ENCODE assay signal across 26 mouse cellular contexts in genomic region chr17:8397946-8398345, GRCm38 (mm10). TPM values are rescaled to one million over a fixed set of nuclear protein-coding genes. Genes with fewer than 3 reads are reported as not detected.
"Had no signal": no experiment of that assay in that cellular context is flagged by ENCODE, and none has a peak within 500 bp of the region (broad histone marks: within the 10 kb centered on the region; RNA-seq: fewer than 3 reads in every experiment).

No protein-coding gene starts in this region.

- H3K27ac ChIP-seq: gastrocnemius, adult 2 months; heart, embryonic 10.5 days; hindbrain, embryonic 14.5 days; intestine, embryonic 15.5 days; layer of hippocampus, adult 2 months; limb, embryonic 12.5 days; liver, embryonic 13.5 days had no signal

- ATAC-seq: hindbrain, embryonic 16.5 days; inflammation-experienced regulatory T-cells, adult 6 months; intestine, embryonic 15.5 days; intestine, postnatal 0 days had no signal

- H3K9me3 ChIP-seq: heart, embryonic 10.5 days; heart, embryonic 12.5 days; intestine, embryonic 15.5 days; limb, embryonic 12.5 days; liver, embryonic 13.5 days had no signal

- H3K4me2 ChIP-seq: heart, embryonic 12.5 days; hindbrain, embryonic 14.5 days; intestine, embryonic 15.5 days; limb, embryonic 12.5 days; liver, embryonic 11.5 days; liver, embryonic 13.5 days had no signal

- H3K9ac ChIP-seq: heart, embryonic 12.5 days; hindbrain, embryonic 14.5 days; intestine, embryonic 15.5 days; limb, embryonic 12.5 days; liver, embryonic 13.5 days had no signal

- DNase-seq: gastrocnemius, adult 2 months; gastrocnemius, postnatal 10 days; gastrocnemius, postnatal 25 days; heart, adult 18-20 months; heart, postnatal 10 days; heart, postnatal 4 days; kidney, adult 18-20 months; kidney, adult 8-10 months; kidney, postnatal 10 days; kidney, postnatal 25 days; kidney, postnatal 4 days; layer of hippocampus, adult 9-11 months; layer of hippocampus, postnatal 36 days; left cerebral cortex, postnatal 4 days; liver; liver, embryonic 13.5 days had no signal

- H3K4me1 ChIP-seq: heart, embryonic 12.5 days; intestine, embryonic 15.5 days; liver, embryonic 13.5 days had no signal

- H3K4me3 ChIP-seq: gastrocnemius, adult 2 months; heart, embryonic 10.5 days; heart, embryonic 12.5 days; intestine, embryonic 15.5 days; layer of hippocampus, adult 2 months; limb, embryonic 12.5 days; liver, embryonic 13.5 days had no signal

- H3K36me3 ChIP-seq: heart, embryonic 10.5 days; heart, embryonic 12.5 days; intestine, embryonic 15.5 days; limb, embryonic 12.5 days; liver, embryonic 13.5 days had no signal

- H3K27me3 ChIP-seq: intestine, embryonic 15.5 days; liver, embryonic 13.5 days had no signal

RNA-seq across cellular contexts. Expression of gene T, which starts 36.3 kb away (rescaled TPM):
- polyA plus RNA-seq: inflammation-experienced regulatory T-cells, adult 6 months; liver, embryonic 11.5 days; liver, embryonic 13.5 days had no signal
